Mouse (Mus musculus): Measurements from ENCODE around the gene Oaz2. TPM values are rescaled to one million over a fixed set of nuclear protein-coding genes. Genes with fewer than 3 reads are reported as not detected.
"Not testable (repeated sequence)": the region's sequence is repeated elsewhere in the genome, so short reads cannot be mapped to it uniquely, and the experiment has no call there.

Gene Oaz2
- polyA plus RNA-seq, 1 experiment: 41.7 TPM

DNA sequence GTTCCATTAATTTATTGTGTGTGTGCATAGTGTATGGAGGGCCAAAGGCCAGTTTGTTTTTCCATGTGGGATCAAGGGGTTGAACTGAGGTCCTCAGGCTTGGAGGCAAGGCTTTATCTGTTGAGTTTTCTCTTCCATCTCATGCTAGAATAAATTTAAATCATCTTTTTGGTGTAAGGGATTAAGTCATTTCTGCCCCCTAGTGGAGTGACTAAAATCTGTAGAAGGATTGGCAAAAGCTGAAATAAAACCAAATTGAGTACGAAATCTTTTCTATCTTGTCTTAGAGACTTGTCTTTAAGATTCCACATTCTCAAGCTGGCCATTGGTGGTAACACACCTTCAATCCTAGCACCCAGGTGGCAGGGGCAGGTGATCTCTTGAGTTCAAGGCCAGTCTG is 15.2 kb downstream of the Oaz2 start:
- WGBS: 45% methylated on average over 1 of the region's 1 CpGs
- no peak for DNase-seq (ENCODE audit: low read depth, low spot score)

DNA sequence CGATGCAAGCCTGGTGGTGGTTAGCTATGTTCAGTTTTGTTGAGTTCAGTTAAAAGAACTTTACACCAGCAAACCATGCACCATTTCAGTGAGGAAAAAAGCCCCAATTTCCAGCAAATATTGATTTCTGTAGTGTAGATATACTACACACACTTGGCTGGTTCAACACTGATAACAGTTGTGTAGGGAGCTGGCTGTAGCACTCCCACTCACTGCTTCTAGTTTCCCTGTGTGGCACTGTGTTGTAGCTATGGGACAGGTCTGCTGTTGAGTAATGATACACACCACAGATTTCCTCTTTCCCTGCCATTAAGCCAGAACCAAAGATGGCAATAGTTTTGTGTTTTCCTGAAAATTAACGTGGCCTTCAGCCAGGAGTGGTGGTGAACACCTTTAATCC is 16.9 kb downstream of the Oaz2 start:
- 88% methylated on average over 2 of the region's 2 CpGs for WGBS
- DNase-seq (ENCODE audit: low read depth, low spot score): no peak

DNA sequence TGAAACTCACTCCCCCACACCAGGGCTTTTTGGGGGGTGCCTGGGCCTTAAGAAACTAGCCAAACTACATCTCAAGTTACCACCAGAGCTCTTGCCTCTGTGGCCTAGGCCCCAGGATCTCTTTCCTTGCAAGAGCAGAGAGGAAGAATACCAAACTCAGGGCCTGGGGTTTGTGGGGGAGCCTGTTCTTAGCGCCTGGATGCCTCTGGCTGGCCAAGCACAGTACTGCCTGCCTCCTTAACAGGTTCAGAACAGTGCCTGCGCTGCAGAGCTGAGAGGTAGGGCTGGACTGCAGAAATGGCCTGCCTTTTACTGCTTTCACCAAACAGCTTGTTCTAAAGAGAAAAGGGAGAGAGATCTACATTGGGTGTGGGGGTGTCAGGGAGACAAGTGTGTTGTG is 22.1 kb downstream of the Oaz2 start:
- WGBS: 72% methylated on average over 2 of the region's 2 CpGs
- not testable (repeated sequence) for DNase-seq (ENCODE audit: low read depth, low spot score)

DNA sequence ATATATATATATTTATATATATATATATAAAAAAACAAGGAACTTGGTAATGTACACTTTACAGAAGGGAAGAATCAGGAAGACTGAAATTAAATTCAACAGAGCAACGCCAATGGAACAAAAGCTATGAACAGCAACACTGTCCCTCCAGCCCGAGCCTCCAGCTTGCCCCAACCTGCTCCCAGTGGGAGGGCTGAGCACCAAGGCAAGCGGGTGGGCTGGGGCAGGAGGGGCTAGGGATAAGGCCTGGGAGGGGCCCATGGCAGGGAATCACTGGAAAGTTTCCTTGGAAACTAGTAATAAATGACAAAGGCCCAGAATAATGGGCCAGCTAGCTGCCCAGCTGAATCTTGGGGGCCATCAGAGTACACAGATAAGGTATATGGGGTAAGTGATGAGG is 24.7 kb downstream of the Oaz2 start:
- 48% methylated on average over 3 of the region's 3 CpGs for WGBS
- DNase-seq (ENCODE audit: low read depth, low spot score): no peak

DNA sequence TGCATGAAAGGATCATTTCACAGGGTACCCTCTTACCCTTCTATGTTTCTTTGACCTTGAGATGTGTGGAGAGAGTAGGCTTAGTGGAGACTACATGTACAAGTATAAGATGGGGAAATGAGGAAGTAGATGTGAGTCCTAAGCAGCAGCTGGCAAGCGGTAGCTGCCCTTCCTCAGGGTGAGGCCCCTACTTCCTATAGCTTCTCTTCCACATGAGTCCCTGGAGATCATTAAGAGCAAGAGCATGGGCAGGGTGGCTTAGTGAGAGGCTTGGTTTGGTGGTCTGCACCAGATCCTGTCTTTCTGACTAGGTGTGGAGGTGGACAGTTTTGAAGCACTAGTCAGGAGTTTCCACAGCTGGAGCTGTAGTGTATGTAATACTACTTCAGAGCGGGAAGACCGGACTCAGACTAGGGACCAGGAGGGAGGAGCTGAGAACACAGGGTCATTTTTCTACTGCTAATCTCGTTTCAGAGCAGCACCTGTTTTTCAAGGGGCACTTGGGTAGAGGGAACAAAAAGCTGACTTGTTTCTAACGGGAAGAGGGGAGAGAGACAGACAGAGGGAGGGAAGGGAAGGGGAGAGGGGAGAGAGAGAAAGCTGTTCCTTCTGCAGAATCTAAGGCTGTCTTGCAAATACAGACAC is 25.3 kb downstream of the Oaz2 start:
- WGBS: 13% methylated on average over 5 of the region's 5 CpGs

DNA sequence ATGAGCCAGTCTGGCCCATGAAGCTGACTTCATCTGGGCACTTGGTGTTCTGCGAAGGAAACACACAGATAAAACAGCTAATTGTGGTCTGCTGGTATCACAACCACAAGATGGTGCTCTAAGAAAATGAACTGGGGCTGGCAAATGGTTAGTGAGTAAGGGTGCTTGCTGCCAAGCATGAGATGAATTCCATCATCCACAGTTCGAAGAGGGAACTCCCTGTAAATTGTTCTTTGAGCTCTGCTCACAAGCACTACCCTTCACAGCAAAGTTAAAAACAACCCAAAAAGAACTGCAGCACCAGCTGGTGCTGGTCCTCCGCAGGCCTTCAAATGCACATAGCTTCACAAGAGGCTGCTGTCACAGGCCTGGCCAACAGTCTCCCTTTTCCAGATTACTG is 27.8 kb downstream of the Oaz2 start:
- no peak for DNase-seq (ENCODE audit: low read depth, low spot score)
- WGBS: 61% methylated on average over 3 of the region's 3 CpGs

More for the DNA sequence above, 25.3 kb downstream of the Oaz2 start:
- no peak for DNase-seq (ENCODE audit: low read depth, low spot score)

DNA sequence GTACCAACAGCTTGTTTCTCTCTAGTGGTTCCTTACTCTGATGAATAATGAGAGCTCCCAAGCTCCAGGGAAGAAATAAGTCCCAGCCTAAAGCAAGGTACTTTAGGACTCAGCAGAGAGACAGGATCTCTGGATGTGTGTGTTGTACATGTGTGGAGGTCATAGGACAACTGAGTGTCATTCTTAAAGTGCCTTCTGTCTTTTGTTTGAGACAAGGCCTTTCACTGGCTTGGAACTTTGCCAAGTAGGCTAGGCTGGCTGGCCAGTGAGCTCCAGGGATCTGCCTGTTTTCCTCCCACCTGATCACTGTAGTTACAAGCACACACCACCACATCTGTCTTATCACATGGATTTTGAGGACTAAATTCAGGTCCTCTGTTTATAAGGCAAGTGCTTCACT is 28.5 kb downstream of the Oaz2 start:
- no peak for DNase-seq (ENCODE audit: low read depth, low spot score)

- WGBS: 83% methylated on average over 7 of the region's 7 CpGs
- no peak for DNase-seq (ENCODE audit: low read depth, low spot score)
Observed at GRCm38 (mm10) chr9:65697356-65697755, 29.6 kb downstream of the Oaz2 start.

GRCm38 (mm10) chr9:65697992-65698391 is 30.2 kb downstream of the Oaz2 start:
- no peak for DNase-seq (ENCODE audit: low read depth, low spot score)

DNA sequence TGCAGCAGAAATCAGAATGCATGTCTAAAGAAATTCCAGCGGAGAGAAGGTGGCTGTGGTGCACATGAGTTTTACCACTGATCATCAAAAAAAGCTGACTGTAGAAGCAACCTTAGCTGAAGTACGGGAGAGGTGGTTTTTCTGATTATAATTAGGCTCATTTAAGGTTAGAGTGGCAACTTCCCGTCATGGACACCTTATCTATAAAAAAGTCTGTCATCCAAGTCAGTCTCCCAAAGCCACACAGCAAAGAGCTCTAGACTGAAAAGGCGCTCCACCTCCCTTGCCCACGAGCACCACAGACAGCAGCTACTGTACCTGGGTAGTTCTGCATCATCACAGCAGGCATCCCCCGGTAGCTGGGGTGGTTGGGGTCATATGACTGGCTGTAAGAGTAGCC is 32.7 kb downstream of the Oaz2 start:
- 93% methylated on average over 6 of the region's 6 CpGs for WGBS
- no peak for DNase-seq (ENCODE audit: low read depth, low spot score)

DNA sequence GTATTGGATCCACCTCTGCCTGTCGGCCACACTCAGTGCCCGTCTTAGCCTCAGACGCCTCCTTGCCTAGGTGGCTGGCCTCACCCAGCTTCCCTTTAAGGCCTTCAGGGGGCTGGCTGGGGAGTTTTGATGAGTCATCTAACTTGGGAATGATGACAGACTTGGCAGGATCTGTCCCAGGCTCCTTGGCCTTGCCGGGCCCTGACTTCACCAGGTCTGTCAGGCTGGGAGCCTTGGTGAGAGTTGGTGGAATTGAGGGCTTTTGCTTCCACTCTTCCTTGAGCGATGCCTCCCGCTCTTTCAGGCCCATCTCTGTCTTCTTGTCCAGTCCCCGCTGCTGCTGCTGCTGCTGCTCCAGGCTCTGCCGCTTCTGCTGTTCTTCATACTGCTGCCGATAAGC is 34.5 kb downstream of the Oaz2 start:
- DNase-seq (ENCODE audit: low read depth, low spot score): no peak
- 80% methylated on average over 9 of the region's 9 CpGs for whole genome bisulfite sequencing

- 90% methylated on average over 7 of the region's 7 CpGs for WGBS
- DNase-seq (ENCODE audit: low read depth, low spot score): no peak
Observed at GRCm38 (mm10) chr9:65703241-65703640, 35.4 kb downstream of the Oaz2 start.

GRCm38 (mm10) chr9:65703926-65704595 is 36.3 kb downstream of the Oaz2 start:
- WGBS: 91% methylated on average over 24 of the region's 24 CpGs
- DNase-seq (ENCODE audit: low read depth, low spot score): no peak

GRCm38 (mm10) chr9:65718195-65718594 is 50.4 kb downstream of the Oaz2 start:
- no peak for DNase-seq (ENCODE audit: low read depth, low spot score)

DNA sequence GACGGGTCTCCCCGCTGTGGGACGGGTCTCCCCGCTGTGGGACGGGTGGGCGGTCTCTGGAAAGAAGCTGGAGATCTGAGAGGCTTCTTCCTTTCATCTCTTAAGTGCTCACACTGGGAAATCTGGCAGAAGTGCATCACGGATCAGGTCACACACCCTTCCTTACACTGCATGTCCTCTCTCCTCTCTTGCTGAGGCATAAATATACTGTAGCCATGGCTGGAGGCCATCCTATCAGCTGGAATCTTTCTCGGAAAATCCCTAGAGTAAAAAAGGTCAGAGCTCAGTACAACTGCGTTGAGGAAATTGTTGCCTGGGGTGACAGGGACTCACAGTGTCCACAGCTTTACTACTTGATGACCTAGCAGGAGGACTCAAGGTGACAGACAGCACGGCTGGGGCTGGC is 53.4 kb downstream of the Oaz2 start:
- WGBS: 52% methylated on average over 10 of the region's 10 CpGs
- DNase-seq (ENCODE audit: low read depth, low spot score): no peak

More at GRCm38 (mm10) chr9:65718195-65718594, 50.4 kb downstream of the Oaz2 start:
- WGBS: 90% methylated on average over 5 of the region's 5 CpGs

DNA sequence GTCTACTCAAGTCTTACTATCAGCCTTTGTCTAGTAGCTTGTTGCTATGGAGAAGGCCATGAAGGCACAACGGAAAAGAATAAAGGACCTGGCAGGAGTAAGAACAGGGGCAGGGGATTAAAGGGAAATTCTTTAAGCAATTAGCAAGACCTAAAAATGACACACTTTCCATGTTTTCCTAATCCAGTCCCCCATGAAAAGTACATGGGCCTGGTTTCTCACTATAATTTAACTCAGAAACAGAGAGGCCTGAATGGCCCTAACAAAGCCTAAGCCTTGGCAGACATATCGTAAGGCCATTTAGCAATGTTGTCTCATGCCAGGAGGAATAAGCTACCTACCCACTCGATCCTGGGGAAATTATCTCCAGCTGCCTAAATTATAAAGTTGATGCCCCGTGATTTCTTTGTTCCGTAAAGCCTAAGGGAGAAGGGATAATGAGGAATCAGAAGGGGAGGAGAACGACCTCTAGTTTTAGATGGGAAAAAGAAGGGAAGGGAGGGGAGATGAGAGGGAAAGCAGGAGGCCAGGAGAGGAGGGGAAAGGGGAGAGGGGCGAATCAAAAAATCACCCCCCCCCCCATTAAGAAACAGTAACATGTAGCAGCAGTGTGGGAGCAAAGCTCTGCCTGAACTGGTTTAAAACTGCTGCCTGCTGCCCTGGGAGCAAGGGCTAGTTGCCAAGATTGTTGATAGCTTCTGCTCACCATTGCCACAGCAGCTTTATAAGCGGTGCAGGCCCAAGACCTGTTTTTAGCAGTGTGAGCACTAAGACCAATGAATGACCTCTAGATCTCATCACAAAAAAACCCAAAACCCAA is 56.9 kb downstream of the Oaz2 start:
- WGBS: 69% methylated on average over 8 of the region's 8 CpGs
- DNase-seq (ENCODE audit: low read depth, low spot score): no peak

GRCm38 (mm10) chr9:65725291-65725622 is 57.5 kb downstream of the Oaz2 start:
- 46% methylated on average over 4 of the region's 4 CpGs for WGBS
- no peak for DNase-seq (ENCODE audit: low read depth, low spot score)

- no peak for DNase-seq (ENCODE audit: low read depth, low spot score)
- WGBS: 75% methylated on average over 3 of the region's 3 CpGs
Observed at GRCm38 (mm10) chr9:65726431-65726830, 58.6 kb downstream of the Oaz2 start.

DNA sequence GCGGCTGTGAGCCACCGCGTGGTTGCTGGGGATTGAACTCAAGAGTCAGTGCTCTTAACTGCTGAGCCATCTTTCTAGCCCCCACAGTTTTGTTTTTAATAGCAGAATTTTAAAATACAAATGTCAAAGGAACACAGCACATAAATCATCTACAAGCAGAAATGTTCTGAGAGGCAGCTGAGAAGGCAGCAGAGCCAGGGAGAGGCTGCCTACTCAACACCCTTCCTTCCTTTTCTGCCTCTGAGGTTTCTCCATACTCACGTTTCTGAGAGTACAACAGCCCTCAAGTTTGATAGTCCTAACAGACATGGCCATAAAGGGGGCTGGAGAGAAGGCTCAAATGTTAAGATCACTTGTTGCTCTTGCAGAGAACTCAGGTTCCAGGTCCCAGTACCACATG is 59.7 kb downstream of the Oaz2 start:
- DNase-seq (ENCODE audit: low read depth, low spot score): no peak
- 84% methylated on average over 4 of the region's 4 CpGs for WGBS

- no peak for DNase-seq (ENCODE audit: low read depth, low spot score)
- 97% methylated on average over 6 of the region's 6 CpGs for WGBS
Observed at GRCm38 (mm10) chr9:65728588-65728987, 60.8 kb downstream of the Oaz2 start.

DNA sequence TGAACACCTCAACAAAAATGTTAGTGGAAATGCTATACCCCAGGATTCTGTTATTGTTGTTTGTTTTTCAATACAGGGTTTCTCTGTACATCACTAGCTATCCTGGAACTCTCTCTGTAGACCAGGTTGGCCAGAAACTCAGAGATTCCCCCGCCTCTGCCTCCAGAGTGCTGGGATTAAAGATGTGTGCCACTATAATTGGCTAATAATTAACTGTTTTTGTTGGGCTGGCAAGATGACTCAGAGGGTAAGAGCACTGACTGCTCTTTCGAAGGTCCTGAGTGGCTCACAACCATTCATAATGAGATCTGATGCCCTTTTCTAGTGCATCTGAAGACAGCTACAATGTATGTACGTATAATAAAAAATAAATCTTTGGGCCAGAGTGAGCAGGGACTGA is 67.1 kb downstream of the Oaz2 start:
- WGBS: 86% methylated on average over 3 of the region's 3 CpGs
- DNase-seq (ENCODE audit: low read depth, low spot score): no peak

All from large intestine, adult 2 months (tissue).